Mouse (Mus musculus): ENCODE results near the gene Tomm20. TPM values are rescaled to one million over a fixed set of nuclear protein-coding genes. Genes with fewer than 3 reads are reported as not detected.

Gene Tomm20
- total and polyA plus RNA-seq, 2 experiments = 22.6 to 233 TPM

DNA sequence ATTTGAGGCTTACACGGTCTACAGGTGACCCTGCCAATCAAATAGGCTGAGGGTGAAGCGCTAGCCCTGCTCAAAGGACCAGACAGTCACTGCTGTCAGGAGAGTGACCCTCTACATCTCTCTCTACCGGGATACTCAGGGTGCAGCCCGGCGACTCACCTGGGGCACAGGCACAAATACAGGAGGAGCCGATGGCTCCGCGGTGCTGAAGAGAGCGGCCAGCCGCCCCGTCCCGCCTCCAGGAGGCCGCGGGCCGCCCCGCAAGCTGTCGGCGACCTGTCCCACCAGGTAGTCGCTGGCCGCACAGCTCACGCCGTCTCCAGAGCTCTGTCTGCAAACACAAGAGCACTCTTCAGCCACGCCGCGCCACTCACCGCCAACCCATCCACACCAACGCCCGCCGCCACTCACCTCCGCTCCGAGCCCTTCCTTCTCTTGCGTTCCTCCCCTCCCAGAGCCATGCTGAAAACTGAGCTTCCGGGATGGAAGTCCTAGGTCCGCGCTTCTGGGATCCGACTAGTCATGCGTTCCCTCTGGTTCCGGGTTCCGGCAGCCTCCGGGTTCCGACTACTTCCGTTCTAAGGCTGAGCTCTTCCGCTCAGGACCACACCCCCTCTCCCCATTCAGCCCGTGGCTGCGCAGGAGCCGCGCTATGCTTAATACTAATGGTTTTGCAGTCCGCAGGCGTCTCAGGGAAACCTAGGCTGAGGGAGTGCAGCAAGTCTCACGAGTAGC lies 25.1 kb upstream of the Tomm20 start, which contains the start of gene Rbm34:
Gene Rbm34, minus strand, starts transcription at position 493 of the 735 bp plus-strand sequence.
- TF ChIP-seq POLR2A (IDR thresholded peaks at IDR 0.05; ENCODE audit: extremely low read depth, insufficient read depth, low read length) (peak; percentile 77; the same call in 1 of the 2 replicates), CTCF (IDR thresholded peaks at IDR 0.05; ENCODE audit: low read depth, low read length) (no peak)
- peaks cover 6% of the 10 kb centered on the region; the same call in 1 of the 2 replicates for H3K79me2 ChIP-seq (ENCODE audit: control insufficient read depth, insufficient read depth, low read length)
- peak within 1 kb of the TSS; percentile 45 for H3K27ac ChIP-seq (replicated peaks; ENCODE audit: insufficient read depth, low read depth, low read length)
- peaks cover 7% of the 10 kb centered on the region; the same call in 1 of the 2 replicates for H3K36me3 ChIP-seq (ENCODE audit: control insufficient read depth, insufficient read depth, low read length)
- H3K27me3 ChIP-seq (ENCODE audit: control insufficient read depth, insufficient read depth, low read length) = no peaks in the 10 kb centered on the region
- WGBS = under 1% methylated on average over 50 of the region's 50 CpGs
- H3K4me3 ChIP-seq (ENCODE audit: insufficient read depth, low read depth, low read length) = peak within 1 kb of the TSS; percentile 94
- peak within 1 kb of the TSS; percentile 91 for H3K9ac ChIP-seq (ENCODE audit: low read depth, low read length)
- H3K4me1 ChIP-seq (ENCODE audit: control insufficient read depth, insufficient read depth, low read length) = peaks cover 4% of the 10 kb centered on the region
- peak; percentile 94 for DNase-seq (ENCODE audit: extremely low read depth, low read depth, low spot score)

DNA sequence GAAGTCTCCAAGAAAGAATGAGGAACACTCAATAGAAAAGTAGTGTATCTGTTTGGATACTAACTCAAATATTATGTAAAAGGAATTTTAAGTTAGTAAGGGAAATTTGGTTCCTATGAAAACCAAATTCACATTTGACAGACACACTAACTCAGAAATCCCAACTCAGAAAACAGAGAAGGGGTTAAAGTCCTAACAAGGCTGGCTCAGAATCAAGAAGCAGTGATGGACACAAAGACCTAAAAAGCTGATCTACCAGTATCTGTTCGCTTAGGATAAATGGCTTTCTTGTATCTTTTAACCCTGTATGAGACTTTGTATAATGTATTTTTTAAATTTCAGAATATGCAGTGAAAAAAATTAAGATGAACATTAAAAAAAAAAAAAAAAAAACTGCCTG lies 23.9 kb upstream of the Tomm20 start:
- Histone ChIP-seq H3K4me1 (ENCODE audit: control insufficient read depth, insufficient read depth, low read length) (peaks cover 7% of the 10 kb centered on the region), H3K4me3 (ENCODE audit: insufficient read depth, low read depth, low read length) (no peak overlapping the region), H3K79me2 (ENCODE audit: control insufficient read depth, insufficient read depth, low read length) (peaks cover 6% of the 10 kb centered on the region; the same call in 1 of the 2 replicates), H3K27me3 (ENCODE audit: control insufficient read depth, insufficient read depth, low read length) (no peaks in the 10 kb centered on the region), H3K36me3 (ENCODE audit: control insufficient read depth, insufficient read depth, low read length) (peaks cover 9% of the 10 kb centered on the region; the same call in 1 of the 2 replicates), H3K9ac (ENCODE audit: low read depth, low read length) (no peak overlapping the region), H3K27ac (replicated peaks; ENCODE audit: insufficient read depth, low read depth, low read length) (no peak overlapping the region)
- peak; percentile 40 for DNase-seq (ENCODE audit: extremely low read depth, low read depth, low spot score)
- WGBS = 48% methylated on average over 1 of the region's 1 CpGs
- no peak for TF ChIP-seq CTCF (IDR thresholded peaks at IDR 0.05; ENCODE audit: low read depth, low read length)
- TF ChIP-seq POLR2A (IDR thresholded peaks at IDR 0.05; ENCODE audit: extremely low read depth, insufficient read depth, low read length) = no peak

DNA sequence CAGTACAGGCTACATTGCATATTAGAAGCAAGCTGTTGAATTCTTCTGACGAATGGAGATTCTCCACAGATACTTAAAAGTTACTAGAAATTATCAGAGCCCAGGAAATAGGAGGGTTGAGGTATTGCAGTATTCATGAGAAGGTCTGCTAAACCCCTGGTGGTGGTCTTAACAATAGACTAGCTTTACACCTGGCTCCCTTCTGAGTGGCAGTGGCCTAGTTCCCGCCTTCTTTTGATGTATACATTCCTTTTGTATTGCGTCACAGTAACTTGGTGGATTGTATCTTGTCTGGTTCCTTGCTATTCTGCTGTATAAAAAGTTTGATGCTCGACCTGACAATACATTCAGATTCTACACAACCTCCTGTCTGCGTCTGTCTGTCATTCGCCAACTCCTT lies 22.5 kb upstream of the Tomm20 start:
- WGBS = 96% methylated on average over 6 of the region's 6 CpGs
- peaks cover 11% of the 10 kb centered on the region; the same call in 1 of the 2 replicates for H3K36me3 ChIP-seq (ENCODE audit: control insufficient read depth, insufficient read depth, low read length)
- no peak overlapping the region for H3K9ac ChIP-seq (ENCODE audit: low read depth, low read length)
- no peak overlapping the region for H3K4me3 ChIP-seq (ENCODE audit: insufficient read depth, low read depth, low read length)
- no peaks in the 10 kb centered on the region for H3K27me3 ChIP-seq (ENCODE audit: control insufficient read depth, insufficient read depth, low read length)
- DNase-seq (ENCODE audit: extremely low read depth, low read depth, low spot score) = no peak
- H3K4me1 ChIP-seq (ENCODE audit: control insufficient read depth, insufficient read depth, low read length) = peaks cover 7% of the 10 kb centered on the region
- H3K27ac ChIP-seq (replicated peaks; ENCODE audit: insufficient read depth, low read depth, low read length) = no peak overlapping the region
- peaks cover 6% of the 10 kb centered on the region; the same call in 1 of the 2 replicates for H3K79me2 ChIP-seq (ENCODE audit: control insufficient read depth, insufficient read depth, low read length)
- TF ChIP-seq POLR2A (IDR thresholded peaks at IDR 0.05; ENCODE audit: extremely low read depth, insufficient read depth, low read length) (no peak), CTCF (IDR thresholded peaks at IDR 0.05; ENCODE audit: low read depth, low read length) (no peak)

DNA sequence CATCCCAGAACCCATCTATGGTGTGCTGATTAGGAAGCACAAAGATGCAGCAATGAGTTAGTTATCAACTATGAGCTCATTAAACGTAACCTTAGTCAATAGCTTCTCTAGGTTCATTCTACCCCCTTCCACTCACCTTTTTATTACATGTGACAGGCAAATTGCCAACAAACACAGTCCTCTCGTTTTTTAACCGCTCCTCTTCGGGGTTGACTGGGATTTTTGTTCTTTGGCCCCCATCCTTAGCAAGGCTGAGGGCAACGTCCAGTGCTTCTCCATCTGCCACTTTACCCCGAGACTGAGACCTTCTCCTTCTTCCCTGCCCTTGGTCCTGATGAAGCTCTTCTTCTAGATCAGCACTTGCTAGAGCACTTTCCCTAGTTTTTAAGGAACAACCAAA lies 19.6 kb upstream of the Tomm20 start:
- peaks cover 8% of the 10 kb centered on the region for H3K4me1 ChIP-seq (ENCODE audit: control insufficient read depth, insufficient read depth, low read length)
- no peak overlapping the region for H3K4me3 ChIP-seq (ENCODE audit: insufficient read depth, low read depth, low read length)
- H3K27ac ChIP-seq (replicated peaks; ENCODE audit: insufficient read depth, low read depth, low read length) = no peak overlapping the region
- peaks cover 18% of the 10 kb centered on the region; the same call in 1 of the 2 replicates for H3K36me3 ChIP-seq (ENCODE audit: control insufficient read depth, insufficient read depth, low read length)
- H3K79me2 ChIP-seq (ENCODE audit: control insufficient read depth, insufficient read depth, low read length) = peaks cover 6% of the 10 kb centered on the region; the same call in 1 of the 2 replicates
- no peaks in the 10 kb centered on the region for H3K27me3 ChIP-seq (ENCODE audit: control insufficient read depth, insufficient read depth, low read length)
- 25% methylated on average over 6 of the region's 6 CpGs for WGBS
- TF ChIP-seq POLR2A (IDR thresholded peaks at IDR 0.05; ENCODE audit: extremely low read depth, insufficient read depth, low read length) (no peak), CTCF (IDR thresholded peaks at IDR 0.05; ENCODE audit: low read depth, low read length) (no peak)
- H3K9ac ChIP-seq (ENCODE audit: low read depth, low read length) = no peak overlapping the region
- peak; percentile 55 for DNase-seq (ENCODE audit: extremely low read depth, low read depth, low spot score)

DNA sequence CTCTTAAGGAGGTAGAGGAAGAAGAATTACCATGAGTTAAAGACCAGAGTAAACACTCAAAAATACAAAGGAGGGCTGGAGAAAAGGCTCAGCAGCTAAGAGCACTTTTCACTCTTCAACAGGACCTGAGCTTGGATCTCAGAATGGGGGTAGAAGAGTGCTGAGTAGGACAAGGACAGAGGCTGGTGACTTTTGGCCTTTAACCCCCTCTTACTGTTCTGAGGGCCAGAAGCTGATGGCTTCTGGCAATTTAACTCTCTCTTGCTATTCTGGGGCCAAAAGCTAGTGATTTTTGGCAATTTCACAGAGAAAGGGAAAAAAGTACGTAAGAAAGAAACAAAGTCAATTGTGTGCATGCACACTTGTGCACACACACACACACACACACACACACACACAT lies 17.2 kb upstream of the Tomm20 start:
- Histone ChIP-seq H3K4me3 (ENCODE audit: insufficient read depth, low read depth, low read length) (no peak overlapping the region), H3K9ac (ENCODE audit: low read depth, low read length) (no peak overlapping the region)
- 25% methylated on average over 1 of the region's 1 CpGs for whole genome bisulfite sequencing

DNA sequence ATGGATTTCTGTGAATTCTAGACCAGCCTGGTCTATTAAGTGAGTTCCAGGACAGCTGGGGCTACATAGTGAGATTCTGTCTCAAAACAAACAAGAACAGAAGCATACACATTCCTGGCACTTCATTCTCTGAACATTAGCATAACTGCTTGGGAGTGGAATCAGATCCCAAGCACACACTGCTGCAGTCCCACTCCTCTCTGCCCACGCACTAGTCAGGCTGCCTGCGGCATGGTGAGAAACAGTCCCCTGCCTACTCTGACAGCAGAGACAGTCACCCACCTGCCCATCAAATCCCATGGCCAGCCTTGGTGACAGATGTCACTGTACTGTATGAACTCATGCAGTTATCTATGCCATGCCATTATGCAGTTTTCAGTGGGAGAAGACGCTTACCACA lies 15.9 kb upstream of the Tomm20 start:
- Histone ChIP-seq H3K27me3 (ENCODE audit: control insufficient read depth, insufficient read depth, low read length) (no peaks in the 10 kb centered on the region), H3K4me1 (ENCODE audit: control insufficient read depth, insufficient read depth, low read length) (peaks cover 6% of the 10 kb centered on the region), H3K79me2 (ENCODE audit: control insufficient read depth, insufficient read depth, low read length) (0 out of 2 replicates have a peak, but pooled peaks cover 2% of the 10 kb centered on the region), H3K4me3 (ENCODE audit: insufficient read depth, low read depth, low read length) (no peak overlapping the region), H3K9ac (ENCODE audit: low read depth, low read length) (no peak overlapping the region), H3K27ac (replicated peaks; ENCODE audit: insufficient read depth, low read depth, low read length) (no peak overlapping the region), H3K36me3 (ENCODE audit: control insufficient read depth, insufficient read depth, low read length) (peaks cover 30% of the 10 kb centered on the region)
- WGBS = 98% methylated on average over 3 of the region's 3 CpGs
- no peak for DNase-seq (ENCODE audit: extremely low read depth, low read depth, low spot score)
- TF ChIP-seq POLR2A (IDR thresholded peaks at IDR 0.05; ENCODE audit: extremely low read depth, insufficient read depth, low read length) = no peak
- TF ChIP-seq CTCF (IDR thresholded peaks at IDR 0.05; ENCODE audit: low read depth, low read length) = no peak

More for the DNA sequence above, 17.2 kb upstream of the Tomm20 start:
- peak; percentile 75 for DNase-seq (ENCODE audit: extremely low read depth, low read depth, low spot score)
- Histone ChIP-seq H3K27ac (replicated peaks; ENCODE audit: insufficient read depth, low read depth, low read length) (no peak overlapping the region), H3K36me3 (ENCODE audit: control insufficient read depth, insufficient read depth, low read length) (peaks cover 24% of the 10 kb centered on the region), H3K27me3 (ENCODE audit: control insufficient read depth, insufficient read depth, low read length) (no peaks in the 10 kb centered on the region), H3K79me2 (ENCODE audit: control insufficient read depth, insufficient read depth, low read length) (0 out of 2 replicates have a peak, but pooled peaks cover 2% of the 10 kb centered on the region), H3K4me1 (ENCODE audit: control insufficient read depth, insufficient read depth, low read length) (peaks cover 6% of the 10 kb centered on the region)
- TF ChIP-seq POLR2A (IDR thresholded peaks at IDR 0.05; ENCODE audit: extremely low read depth, insufficient read depth, low read length) (no peak), CTCF (IDR thresholded peaks at IDR 0.05; ENCODE audit: low read depth, low read length) (no peak)
